Mouse (Mus musculus) embryonic fibroblast, embryonic 13.5 days (primary cell): Measurements from ENCODE around the gene Grtp1. TPM values are rescaled to one million over a fixed set of nuclear protein-coding genes. Genes with fewer than 3 reads are reported as not detected.
"Not testable (repeated sequence)": the region's sequence is repeated elsewhere in the genome, so short reads cannot be mapped to it uniquely, and the experiment has no call there.

Experiments used
- H3K27ac ChIP-seq: 2 replicates; pipeline ENCODE4 v1.5.1; 2012; ENCODE audit warnings: low read length, control low read depth, inconsistent platforms; ENCODE audit not compliant: insufficient read depth
- H3K4me1 ChIP-seq: 2 replicates; pipeline ENCODE4 v1.6.1; 2011; ENCODE audit warnings: low read length; ENCODE audit not compliant: control insufficient read depth, insufficient read depth
- H3K4me3 ChIP-seq: 2 replicates; pipeline ENCODE4 v1.5.1; 2011; ENCODE audit warnings: mild to moderate bottlenecking, control low read depth, low read length; ENCODE audit not compliant: insufficient read depth
- CTCF ChIP-seq: IDR thresholded peaks from 2 replicates; pipeline ENCODE4 v1.5.1; 2011; ENCODE audit warnings: mild to moderate bottlenecking, control low read depth, low read length, moderate library complexity, borderline replicate concordance; ENCODE audit not compliant: insufficient read depth
- POLR2A ChIP-seq: IDR thresholded peaks from 2 replicates; pipeline ENCODE4 v1.6.1; 2011; ENCODE audit warnings: low read depth, mild to moderate bottlenecking, control low read depth, low read length, moderate library complexity
- polyA plus RNA-seq: library from polyadenylated mRNA; stranded (reverse); fragments of >200 nt; gene quantifications from 2 replicates; pipeline ENCODE4 v1.2.4, GENCODE M21; 2011; ENCODE audit warnings: low read depth; ENCODE audit not compliant: missing spikeins, insufficient read length

Grtp1 gene
- polyA plus RNA-seq, 1 experiment: 2.1 TPM

DNA sequence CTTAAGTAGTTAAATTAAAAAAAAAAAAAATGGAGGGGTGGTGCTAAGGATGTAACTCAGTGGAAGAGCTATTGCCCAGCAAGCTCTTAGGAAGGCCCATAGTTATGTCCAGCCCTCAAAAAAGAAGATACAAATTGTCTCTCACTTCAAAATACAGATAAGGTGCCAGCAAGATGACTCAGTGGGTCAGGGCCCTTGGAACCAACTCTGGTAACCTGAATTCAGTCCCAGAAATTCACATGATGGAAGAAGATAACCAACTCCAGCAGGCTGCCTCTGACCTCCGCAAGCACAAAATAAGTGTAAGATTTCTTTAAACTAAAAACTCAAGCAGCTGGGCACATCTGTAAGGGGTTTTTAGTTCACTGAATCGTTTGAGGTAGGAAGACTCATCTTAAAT, 51.9 kb downstream of the Grtp1 start:
- TF ChIP-seq POLR2A: no peak
- no peak for TF ChIP-seq CTCF
- Histone ChIP-seq H3K4me1 (no peaks in the 10 kb centered on the region), H3K27ac (no peak overlapping the region), H3K4me3 (no peak overlapping the region)

GRCm38 (mm10) chr8:13141681-13142080, 58.7 kb downstream of the Grtp1 start:
- H3K4me1 ChIP-seq: no peaks in the 10 kb centered on the region
- TF ChIP-seq CTCF: no peak
- no peak for TF ChIP-seq POLR2A
- H3K4me3 ChIP-seq: no peak overlapping the region
- H3K27ac ChIP-seq: no peak overlapping the region

GRCm38 (mm10) chr8:13139641-13140182, 60.7 kb downstream of the Grtp1 start:
- Histone ChIP-seq H3K4me3 (no peak overlapping the region), H3K4me1 (no peaks in the 10 kb centered on the region), H3K27ac (no peak overlapping the region)
- no peak for TF ChIP-seq CTCF
- TF ChIP-seq POLR2A: no peak

DNA sequence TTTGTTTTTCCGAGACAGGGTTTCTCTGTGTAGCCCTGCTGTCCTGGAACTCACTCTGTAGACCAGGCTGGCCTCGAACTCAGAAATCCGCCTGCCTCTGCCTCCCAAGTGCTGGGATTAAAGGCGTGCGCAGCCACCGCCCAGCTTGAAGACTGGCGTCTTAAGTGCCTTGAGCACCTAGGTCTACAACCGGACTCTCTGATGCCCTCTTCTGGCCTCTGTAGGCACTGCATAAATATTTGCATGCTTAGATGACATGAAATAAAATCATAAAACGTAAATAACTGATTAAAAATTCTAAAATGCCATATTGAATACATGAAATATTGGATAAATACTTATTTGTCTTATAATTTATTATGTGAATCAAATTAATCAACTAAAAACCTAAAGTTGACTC, 68.2 kb downstream of the Grtp1 start:
- not testable (repeated sequence) for H3K4me3 ChIP-seq, H3K4me1 ChIP-seq, H3K27ac ChIP-seq

- TF ChIP-seq POLR2A (no peak), CTCF (no peak)
- Histone ChIP-seq H3K4me3 (no peak overlapping the region), H3K4me1 (no peaks in the 10 kb centered on the region), H3K27ac (no peak overlapping the region)
These were observed 75.5 kb downstream of the Grtp1 start for GRCm38 (mm10) chr8:13124897-13125296.

GRCm38 (mm10) chr8:13122887-13123421, 77.5 kb downstream of the Grtp1 start:
- H3K4me1 ChIP-seq: no peaks in the 10 kb centered on the region
- TF ChIP-seq POLR2A: no peak
- no peak for TF ChIP-seq CTCF
- H3K4me3 ChIP-seq: no peak overlapping the region
- no peak overlapping the region for H3K27ac ChIP-seq

Other genes starting within 250 kb of the Grtp1 start
- gene F7, start 174.6 kb downstream of the Grtp1 start, polyA plus RNA-seq: not detected in 2 replicates
- not detected in 2 replicates for gene F10, start 163.3 kb downstream of the Grtp1 start, polyA plus RNA-seq
- not detected in 2 replicates for gene Proz, start 139.7 kb downstream of the Grtp1 start, polyA plus RNA-seq
- 22.6 and 33.0 TPM in 2 replicates for gene Pcid2, start 95.2 kb downstream of the Grtp1 start, polyA plus RNA-seq
- gene Cul4a, start 95.0 kb downstream of the Grtp1 start, polyA plus RNA-seq: 74.9 and 82.4 TPM in 2 replicates
- gene Lamp1, start 41.5 kb downstream of the Grtp1 start, polyA plus RNA-seq: 604 and 655 TPM in 2 replicates
- not detected in 2 replicates for gene Adprhl1, start 53.5 kb upstream of the Grtp1 start, polyA plus RNA-seq
- gene Dcun1d2, start 87.5 kb upstream of the Grtp1 start, polyA plus RNA-seq: 15.3 and 19.1 TPM in 2 replicates
- gene Tmco3, start 87.6 kb upstream of the Grtp1 start, polyA plus RNA-seq: 32.8 and 42.2 TPM in 2 replicates
- 130 and 153 TPM in 2 replicates for gene Tfdp1, start 138.1 kb upstream of the Grtp1 start, polyA plus RNA-seq
- gene Atp4b, start 196.2 kb upstream of the Grtp1 start, polyA plus RNA-seq: not detected in 2 replicates
- not detected in 2 replicates for gene Grk1, start 204.5 kb upstream of the Grtp1 start, polyA plus RNA-seq
- gene Tmem255b, start 234.6 kb upstream of the Grtp1 start, polyA plus RNA-seq: not detected in 2 replicates